Mouse (Mus musculus): ENCODE measurements around the gene Gm21518. TPM values are rescaled to one million over a fixed set of nuclear protein-coding genes. Genes with fewer than 3 reads are reported as not detected.
"Not testable (repeated sequence)": the region's sequence is repeated elsewhere in the genome, so short reads cannot be mapped to it uniquely, and the experiment has no call there.

The Gm21518 gene
- polyA plus RNA-seq (2016; fragmentation: Nextera tagmentation; extraction: Ambion mirVana) = not detected in 2 replicates

- DNase-seq (ENCODE audit: low spot score); H3K27ac ChIP-seq (replicated peaks); H3K9me3 ChIP-seq (replicated peaks); H3K36me3 ChIP-seq; H3K27me3 ChIP-seq (ENCODE audit: low read depth, poor library complexity, severe bottlenecking); H3K4me1 ChIP-seq; H3K4me3 ChIP-seq: not testable (repeated sequence)
- WGBS = no CpG with 5 or more reads among the region's 6 CpGs
These were observed at the start of gene Gm21518 for GRCm38 (mm10) chrY:62190566-62190965. TSS of gene Gm21518 (plus strand) at chrY:62190866.

All from midbrain, embryonic 10.5 days (tissue).